Mouse (Mus musculus) stomach, postnatal 0 days (tissue): ENCODE measurements around the gene Picalm. TPM values are rescaled to one million over a fixed set of nuclear protein-coding genes. Genes with fewer than 3 reads are reported as not detected.

Source experiments
- ATAC-seq: fragments of 200-750 bp; cut with Nextera tagmentation; 2 replicates; pipeline ENCODE4 v1.8.0; 2017; ENCODE audit not compliant: low FRiP score, low TSS enrichment
- DNase-seq: peaks from one replicate; pipeline ENCODE4 v3.0.0-alpha.2; 2016; ENCODE audit warnings: low spot score
- H3K27ac ChIP-seq: fragments of 300-500 bp; sonication (generic); replicated peaks from 2 replicates; pipeline ENCODE4 v1.5.1; 2014; ENCODE audit warnings: mild to moderate bottlenecking, control low read depth
- H3K27me3 ChIP-seq: fragments of 300-500 bp; sonication (generic); 2 replicates; pipeline ENCODE4 v1.6.1; 2014; ENCODE audit warnings: low read length; ENCODE audit not compliant: control insufficient read depth, insufficient read depth
- H3K36me3 ChIP-seq: fragments of 300-500 bp; sonication (generic); 2 replicates; pipeline ENCODE4 v1.6.1; 2014; ENCODE audit warnings: low read length, mixed read lengths; ENCODE audit not compliant: control insufficient read depth, insufficient read depth
- H3K4me1 ChIP-seq: fragments of 300-500 bp; sonication (generic); replicated peaks from 2 replicates; pipeline ENCODE4 v1.6.1; 2014; ENCODE audit warnings: antibody characterized with exemption; ENCODE audit not compliant: control insufficient read depth, insufficient read depth
- H3K4me2 ChIP-seq: fragments of 300-500 bp; sonication (generic); replicated peaks from 2 replicates; pipeline ENCODE4 v1.6.1; 2014; ENCODE audit warnings: low read depth, mild to moderate bottlenecking, control low read depth, moderate library complexity
- H3K4me3 ChIP-seq: fragments of 300-500 bp; sonication (generic); 2 replicates; pipeline ENCODE4 v1.5.1; 2014; ENCODE audit warnings: low read depth, low read length, control low read depth
- H3K9ac ChIP-seq: fragments of 300-500 bp; sonication (generic); 2 replicates; pipeline ENCODE4 v1.6.1; 2014; ENCODE audit warnings: mild to moderate bottlenecking, low read length, control low read depth, mixed read lengths
- H3K9me3 ChIP-seq: fragments of 300-500 bp; sonication (generic); 2 replicates; pipeline ENCODE4 v1.6.1; 2016; ENCODE audit warnings: low read length; ENCODE audit not compliant: control insufficient read depth
- CTCF ChIP-seq: IDR thresholded peaks from 2 replicates; pipeline ENCODE4 v1.5.1; 2016; ENCODE audit warnings: antibody characterized with exemption, low read depth, mild to moderate bottlenecking, moderate library complexity
- EP300 ChIP-seq: optimal IDR thresholded peaks from 2 replicates; pipeline ENCODE3; 2016; ENCODE audit warnings: antibody characterized with exemption
- WGBS: fragments of 180-500 bp; shearing (Covaris S2); extraction: QIAGEN DNeasy Blood & Tissue Kit; methylation state at CpG from one replicate; pipeline ENCODE4 v1.1.7; 2014; 5-methylcytosine and 5-hydroxymethylcytosine counted together
- polyA plus RNA-seq: library from polyadenylated mRNA; unstranded; fragments of >200 nt; fragmentation: Nextera tagmentation; extraction: Ambion mirVana; gene quantifications from 2 replicates; pipeline ENCODE4 v1.2.1, GENCODE M21; 2015

The Picalm gene
- polyA plus RNA-seq, 1 experiment from 2014 or later, result 25.1 TPM

- H3K27ac ChIP-seq, result no peak overlapping the region
- no peaks in the 10 kb centered on the region for H3K4me1 ChIP-seq
- no peaks in the 10 kb centered on the region for H3K27me3 ChIP-seq
- no peaks in the 10 kb centered on the region for H3K36me3 ChIP-seq
- no peak overlapping the region for H3K9ac ChIP-seq
- H3K4me3 ChIP-seq, result no peak overlapping the region
- H3K9me3 ChIP-seq, result no peaks in the 10 kb centered on the region
- DNase-seq, result no peak
- WGBS, result 39% methylated on average over 2 of the region's 2 CpGs
- H3K4me2 ChIP-seq, result no peak overlapping the region
- no peak for ATAC-seq
- TF ChIP-seq EP300 (no peak), CTCF (no peak)
Observed at GRCm38 (mm10) chr7:90091756-90092155, 38.3 kb upstream of the Picalm start.

GRCm38 (mm10) chr7:90092452-90093450, 37.3 kb upstream of the Picalm start:
- Histone ChIP-seq H3K4me2 (no peak overlapping the region), H3K9me3 (no peaks in the 10 kb centered on the region), H3K27me3 (no peaks in the 10 kb centered on the region), H3K27ac (no peak overlapping the region), H3K4me1 (no peaks in the 10 kb centered on the region), H3K4me3 (no peak overlapping the region), H3K36me3 (no peaks in the 10 kb centered on the region), H3K9ac (no peak overlapping the region)
- DNase-seq (no peak), ATAC-seq (no peak)
- 76% methylated on average over 8 of the region's 8 CpGs for WGBS
- TF ChIP-seq EP300, result no peak
- TF ChIP-seq CTCF, result no peak

- no peak overlapping the region for H3K4me2 ChIP-seq
- H3K36me3 ChIP-seq, result no peaks in the 10 kb centered on the region
- no peak overlapping the region for H3K4me3 ChIP-seq
- no peak overlapping the region for H3K9ac ChIP-seq
- WGBS, result 77% methylated on average over 5 of the region's 5 CpGs
- no peaks in the 10 kb centered on the region for H3K27me3 ChIP-seq
- ATAC-seq (no peak), DNase-seq (no peak)
- no peak overlapping the region for H3K27ac ChIP-seq
- no peaks in the 10 kb centered on the region for H3K4me1 ChIP-seq
- no peak for TF ChIP-seq EP300
- TF ChIP-seq CTCF, result no peak
- H3K9me3 ChIP-seq, result no peaks in the 10 kb centered on the region
Observed at GRCm38 (mm10) chr7:90095097-90095496, 34.9 kb upstream of the Picalm start.

GRCm38 (mm10) chr7:90095766-90096372, 34.1 kb upstream of the Picalm start:
- Histone ChIP-seq H3K4me3 (no peak overlapping the region), H3K4me2 (no peak overlapping the region), H3K9me3 (no peaks in the 10 kb centered on the region), H3K27ac (no peak overlapping the region; the same call in 1 of the 2 replicates), H3K27me3 (no peaks in the 10 kb centered on the region), H3K4me1 (no peaks in the 10 kb centered on the region), H3K9ac (no peak overlapping the region), H3K36me3 (no peaks in the 10 kb centered on the region)
- 42% methylated on average over 6 of the region's 6 CpGs for WGBS
- DNase-seq, result no peak
- no peak for TF ChIP-seq CTCF
- TF ChIP-seq EP300, result no peak
- peak; percentile 69; the same call in 1 of the 2 replicates for ATAC-seq

GRCm38 (mm10) chr7:90096609-90097008, 33.4 kb upstream of the Picalm start:
- ATAC-seq (no peak), DNase-seq (no peak)
- H3K36me3 ChIP-seq, result no peaks in the 10 kb centered on the region
- no peak overlapping the region for H3K9ac ChIP-seq
- WGBS, result 69% methylated on average over 2 of the region's 2 CpGs
- TF ChIP-seq EP300 (no peak), CTCF (no peak)
- no peak overlapping the region for H3K4me2 ChIP-seq
- H3K4me3 ChIP-seq, result no peak overlapping the region
- H3K9me3 ChIP-seq, result no peaks in the 10 kb centered on the region
- no peaks in the 10 kb centered on the region for H3K27me3 ChIP-seq
- no peaks in the 10 kb centered on the region for H3K4me1 ChIP-seq
- H3K27ac ChIP-seq, result no peak overlapping the region

- H3K27me3 ChIP-seq, result no peaks in the 10 kb centered on the region
- no peak for ATAC-seq
- H3K27ac ChIP-seq, result no peak overlapping the region
- DNase-seq, result no peak
- H3K9me3 ChIP-seq, result no peaks in the 10 kb centered on the region
- H3K4me1 ChIP-seq, result no peaks in the 10 kb centered on the region
- no peak overlapping the region for H3K4me2 ChIP-seq
- no peaks in the 10 kb centered on the region for H3K36me3 ChIP-seq
- H3K4me3 ChIP-seq, result no peak overlapping the region
- no peak overlapping the region for H3K9ac ChIP-seq
- TF ChIP-seq CTCF (no peak), EP300 (no peak)
- WGBS, result 74% methylated on average over 4 of the region's 4 CpGs
Observed at GRCm38 (mm10) chr7:90098253-90098652, 31.8 kb upstream of the Picalm start.
